Mouse (Mus musculus): ENCODE results near the gene Ms4a4c. TPM values are rescaled to one million over a fixed set of nuclear protein-coding genes. Genes with fewer than 3 reads are reported as not detected.

The Ms4a4c gene
- not detected in 2 replicates for total RNA-seq (2014; fragmentation: Nextera tagmentation)
- not detected in 2 replicates for total RNA-seq (2017)
- polyA plus RNA-seq (2012): not detected in 2 replicates

GRCm38 (mm10) chr19:11404527-11404926 lies at the start of gene Ms4a4c:
Gene Ms4a4c (plus strand): TSS chr19:11404770.
- Histone ChIP-seq H3K27me3 (ENCODE audit: insufficient read depth, low read length) (no peaks in the 10 kb centered on the region), H3K9me3 (replicated peaks) (no peaks in the 10 kb centered on the region), H3K4me1 (ENCODE audit: insufficient read depth, low read depth, low read length) (no peaks in the 10 kb centered on the region), H3K4me3 (ENCODE audit: low read depth, low read length) (no peak within 1 kb of the TSS), H3K36me3 (replicated peaks) (no peaks in the 10 kb centered on the region)
- TF ChIP-seq TAL1 (conservative IDR thresholded peaks at IDR 0.05; ENCODE audit: low read depth, low read length): no peak
- TF ChIP-seq GATA2 (IDR thresholded peaks at IDR 0.05; ENCODE audit: borderline replicate concordance, low read depth, low read length): no peak
- TF ChIP-seq POLR2AphosphoS5 (IDR thresholded peaks at IDR 0.05; ENCODE audit: insufficient replicate concordance, low read depth, low read length): no peak
- no peak for TF ChIP-seq GATA1 (IDR thresholded peaks at IDR 0.05; ENCODE audit: borderline replicate concordance, low read length)
- TF ChIP-seq CTCF (IDR thresholded peaks at IDR 0.05; ENCODE audit: low read depth, low read length): no peak
- DNase-seq (ENCODE audit: low spot score) (no peak), ATAC-seq (ENCODE audit: extremely low read depth, insufficient number of reproducible peaks, low FRiP score, poor library complexity, severe bottlenecking) (no peak)

GRCm38 (mm10) chr19:11355730-11356129 lies 48.8 kb upstream of the Ms4a4c start:
- no peak for TF ChIP-seq GATA1 (IDR thresholded peaks at IDR 0.05; ENCODE audit: borderline replicate concordance, low read length)
- TF ChIP-seq CTCF (IDR thresholded peaks at IDR 0.05; ENCODE audit: low read depth, low read length): no peak
- TF ChIP-seq TAL1 (conservative IDR thresholded peaks at IDR 0.05; ENCODE audit: low read depth, low read length): no peak
- TF ChIP-seq GATA2 (IDR thresholded peaks at IDR 0.05; ENCODE audit: borderline replicate concordance, low read depth, low read length): no peak
- no peak for TF ChIP-seq POLR2AphosphoS5 (IDR thresholded peaks at IDR 0.05; ENCODE audit: insufficient replicate concordance, low read depth, low read length)
- no peaks in the 10 kb centered on the region for H3K4me1 ChIP-seq (ENCODE audit: insufficient read depth, low read depth, low read length)
- ATAC-seq (ENCODE audit: extremely low read depth, insufficient number of reproducible peaks, low FRiP score, poor library complexity, severe bottlenecking): no peak

GRCm38 (mm10) chr19:11360106-11360505 lies 44.5 kb upstream of the Ms4a4c start:
- Histone ChIP-seq H3K36me3 (replicated peaks) (no peaks in the 10 kb centered on the region), H3K27me3 (ENCODE audit: insufficient read depth, low read length) (no peaks in the 10 kb centered on the region), H3K9me3 (replicated peaks) (no peaks in the 10 kb centered on the region), H3K4me1 (ENCODE audit: insufficient read depth, low read depth, low read length) (no peaks in the 10 kb centered on the region), H3K4me3 (ENCODE audit: low read depth, low read length) (no peak overlapping the region)
- no peak for TF ChIP-seq GATA2 (IDR thresholded peaks at IDR 0.05; ENCODE audit: borderline replicate concordance, low read depth, low read length)
- no peak for TF ChIP-seq POLR2AphosphoS5 (IDR thresholded peaks at IDR 0.05; ENCODE audit: insufficient replicate concordance, low read depth, low read length)
- TF ChIP-seq CTCF (IDR thresholded peaks at IDR 0.05; ENCODE audit: low read depth, low read length): no peak
- TF ChIP-seq TAL1 (conservative IDR thresholded peaks at IDR 0.05; ENCODE audit: low read depth, low read length): no peak
- TF ChIP-seq GATA1 (IDR thresholded peaks at IDR 0.05; ENCODE audit: borderline replicate concordance, low read length): no peak
- DNase-seq (ENCODE audit: low spot score): no peak
- ATAC-seq (ENCODE audit: extremely low read depth, insufficient number of reproducible peaks, low FRiP score, poor library complexity, severe bottlenecking): no peak

More at GRCm38 (mm10) chr19:11355730-11356129, 48.8 kb upstream of the Ms4a4c start:
- Histone ChIP-seq H3K27me3 (ENCODE audit: insufficient read depth, low read length) (no peaks in the 10 kb centered on the region), H3K36me3 (replicated peaks) (no peaks in the 10 kb centered on the region), H3K9me3 (replicated peaks) (no peaks in the 10 kb centered on the region), H3K4me3 (ENCODE audit: low read depth, low read length) (no peak overlapping the region)
- no peak for DNase-seq (ENCODE audit: low spot score)

- TF ChIP-seq GATA1 (IDR thresholded peaks at IDR 0.05; ENCODE audit: borderline replicate concordance, low read length) (no peak), CTCF (IDR thresholded peaks at IDR 0.05; ENCODE audit: low read depth, low read length) (no peak), GATA2 (IDR thresholded peaks at IDR 0.05; ENCODE audit: borderline replicate concordance, low read depth, low read length) (no peak), TAL1 (conservative IDR thresholded peaks at IDR 0.05; ENCODE audit: low read depth, low read length) (no peak), POLR2AphosphoS5 (IDR thresholded peaks at IDR 0.05; ENCODE audit: insufficient replicate concordance, low read depth, low read length) (no peak)
- no peak for ATAC-seq (ENCODE audit: extremely low read depth, insufficient number of reproducible peaks, low FRiP score, poor library complexity, severe bottlenecking)
- no peaks in the 10 kb centered on the region for H3K36me3 ChIP-seq (replicated peaks)
- no peaks in the 10 kb centered on the region for H3K9me3 ChIP-seq (replicated peaks)
- no peak for DNase-seq (ENCODE audit: low spot score)
- H3K4me1 ChIP-seq (ENCODE audit: insufficient read depth, low read depth, low read length): no peaks in the 10 kb centered on the region
- no peak overlapping the region for H3K4me3 ChIP-seq (ENCODE audit: low read depth, low read length)
- H3K27me3 ChIP-seq (ENCODE audit: insufficient read depth, low read length): no peaks in the 10 kb centered on the region
These were observed 42.6 kb upstream of the Ms4a4c start for GRCm38 (mm10) chr19:11362002-11362401.

- H3K36me3 ChIP-seq (replicated peaks): no peaks in the 10 kb centered on the region
- TF ChIP-seq CTCF (IDR thresholded peaks at IDR 0.05; ENCODE audit: low read depth, low read length) (no peak), GATA1 (IDR thresholded peaks at IDR 0.05; ENCODE audit: borderline replicate concordance, low read length) (no peak), GATA2 (IDR thresholded peaks at IDR 0.05; ENCODE audit: borderline replicate concordance, low read depth, low read length) (no peak), TAL1 (conservative IDR thresholded peaks at IDR 0.05; ENCODE audit: low read depth, low read length) (no peak), POLR2AphosphoS5 (IDR thresholded peaks at IDR 0.05; ENCODE audit: insufficient replicate concordance, low read depth, low read length) (no peak)
- H3K9me3 ChIP-seq (replicated peaks): no peaks in the 10 kb centered on the region
- DNase-seq (ENCODE audit: low spot score): no peak
- no peaks in the 10 kb centered on the region for H3K27me3 ChIP-seq (ENCODE audit: insufficient read depth, low read length)
- H3K4me1 ChIP-seq (ENCODE audit: insufficient read depth, low read depth, low read length): no peaks in the 10 kb centered on the region
- no peak overlapping the region for H3K4me3 ChIP-seq (ENCODE audit: low read depth, low read length)
- no peak for ATAC-seq (ENCODE audit: extremely low read depth, insufficient number of reproducible peaks, low FRiP score, poor library complexity, severe bottlenecking)
These were observed 36.3 kb upstream of the Ms4a4c start for GRCm38 (mm10) chr19:11368310-11368709.

GRCm38 (mm10) chr19:11371181-11371580 lies 33.4 kb upstream of the Ms4a4c start:
- no peaks in the 10 kb centered on the region for H3K36me3 ChIP-seq (replicated peaks)
- DNase-seq (ENCODE audit: low spot score): no peak
- H3K4me1 ChIP-seq (ENCODE audit: insufficient read depth, low read depth, low read length): no peaks in the 10 kb centered on the region
- H3K4me3 ChIP-seq (ENCODE audit: low read depth, low read length): no peak overlapping the region
- ATAC-seq (ENCODE audit: extremely low read depth, insufficient number of reproducible peaks, low FRiP score, poor library complexity, severe bottlenecking): no peak
- no peaks in the 10 kb centered on the region for H3K27me3 ChIP-seq (ENCODE audit: insufficient read depth, low read length)
- no peaks in the 10 kb centered on the region for H3K9me3 ChIP-seq (replicated peaks)
- TF ChIP-seq GATA2 (IDR thresholded peaks at IDR 0.05; ENCODE audit: borderline replicate concordance, low read depth, low read length) (no peak), POLR2AphosphoS5 (IDR thresholded peaks at IDR 0.05; ENCODE audit: insufficient replicate concordance, low read depth, low read length) (no peak), TAL1 (conservative IDR thresholded peaks at IDR 0.05; ENCODE audit: low read depth, low read length) (no peak), CTCF (IDR thresholded peaks at IDR 0.05; ENCODE audit: low read depth, low read length) (no peak), GATA1 (IDR thresholded peaks at IDR 0.05; ENCODE audit: borderline replicate concordance, low read length) (no peak)
